Mouse (Mus musculus) cerebellum, adult 2 months (tissue): ENCODE measurements at regions not wholly inside any gene's neighbourhood (a gene's known extent, or its start where the extent isn't known, plus 50 kb on each side); places are given as distances from the start of the nearest gene placed in this dataset.

ENCODE experiments used
- CTCF ChIP-seq: fragments of 200-500 bp; IDR thresholded peaks from 2 replicates; pipeline ENCODE4 v1.5.1; 2011; ENCODE audit warnings: low read depth, mild to moderate bottlenecking, control low read depth, low read length, moderate library complexity, borderline replicate concordance; ENCODE audit not compliant: insufficient read depth
- POLR2A ChIP-seq: fragments of 200-500 bp; IDR thresholded peaks from 2 replicates; pipeline ENCODE4 v1.6.1; 2011; ENCODE audit warnings: low read length, control low read depth, borderline replicate concordance; ENCODE audit not compliant: insufficient read depth

DNA sequence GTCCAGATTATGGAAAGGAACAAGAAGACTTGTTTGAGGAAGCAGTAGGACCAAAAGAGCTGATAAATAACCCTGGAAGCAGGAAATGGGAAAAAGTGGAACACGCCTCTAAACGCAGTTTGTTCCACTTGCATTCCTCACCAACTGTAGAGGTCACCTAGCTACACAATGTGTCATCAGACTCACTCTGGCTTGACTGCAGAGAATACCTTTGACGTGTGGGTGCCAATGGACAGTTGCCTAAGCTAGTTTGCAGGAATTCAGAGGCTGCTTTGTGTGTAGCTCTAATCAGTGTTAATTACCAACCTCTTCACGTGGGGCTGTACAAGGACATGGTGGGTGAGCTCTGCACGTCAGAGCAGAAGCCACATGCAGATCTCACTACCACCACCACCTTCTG lies 168.7 kb downstream of the Tfap2a start:
- TF ChIP-seq CTCF (no peak), POLR2A (no peak)
